Mouse (Mus musculus): ENCODE data around the gene Babam1. TPM values are rescaled to one million over a fixed set of nuclear protein-coding genes. Genes with fewer than 3 reads are reported as not detected.

The Babam1 gene
- polyA plus RNA-seq, 2 experiments from 2014 or later, result 54.6 to 55.8 TPM

- ATAC-seq, result peak; percentile 75
Observed at GRCm38 (mm10) chr8:71381971-71382961, 14.4 kb upstream of the Babam1 start.

DNA sequence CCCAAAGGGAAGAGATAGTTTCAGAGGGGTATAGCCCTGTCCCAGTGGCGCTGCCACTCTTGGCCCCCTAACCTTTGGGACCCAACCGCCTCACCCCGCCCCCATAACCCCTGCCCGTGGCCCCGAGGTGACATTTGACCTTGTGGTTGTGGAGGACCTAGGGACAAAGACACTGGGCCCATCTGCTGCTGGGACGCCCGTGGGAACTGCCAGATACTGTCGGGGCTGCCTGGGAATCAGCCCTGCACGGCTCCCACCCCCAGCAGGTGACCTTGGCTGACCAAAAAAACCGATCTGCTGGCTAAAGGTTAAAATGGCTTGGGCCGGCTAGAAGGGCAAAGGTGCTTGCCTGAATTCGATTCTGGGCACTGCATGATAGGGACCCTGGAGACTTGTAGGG lies 13.3 kb upstream of the Babam1 start:
- ATAC-seq, result no peak

GRCm38 (mm10) chr8:71383860-71384259 lies 12.8 kb upstream of the Babam1 start:
- no peak for ATAC-seq

DNA sequence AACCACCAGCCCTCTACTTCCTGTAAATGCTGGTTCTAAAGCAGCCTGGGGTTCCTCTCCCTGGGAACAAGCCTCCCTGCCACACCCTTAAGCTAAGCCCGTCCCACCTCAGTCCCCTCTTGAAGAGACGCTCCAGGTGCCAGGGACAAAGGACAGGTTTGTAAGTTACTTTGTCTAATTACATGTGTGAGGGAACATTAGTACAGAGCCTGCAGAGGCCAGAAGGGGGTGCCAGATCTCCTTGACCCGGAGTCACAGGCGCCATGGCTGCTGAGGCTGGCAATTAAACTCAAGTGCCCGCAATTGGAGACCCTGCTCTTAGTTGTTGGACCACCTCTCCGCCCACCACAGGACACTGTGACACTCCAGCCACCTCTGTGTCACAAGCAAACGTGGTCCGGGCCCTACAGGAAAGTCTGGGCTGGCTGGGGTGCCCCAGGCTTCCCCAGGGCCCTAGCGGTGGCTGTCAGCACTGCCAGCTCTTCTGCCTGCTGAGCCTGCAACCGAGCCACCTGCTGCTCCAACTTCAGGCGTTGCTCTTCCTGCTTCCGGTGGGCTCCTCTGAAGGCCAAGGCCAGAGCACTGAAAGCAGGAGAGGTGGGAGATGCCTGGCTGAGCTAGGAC lies 11.3 kb upstream of the Babam1 start:
- no peak for ATAC-seq

DNA sequence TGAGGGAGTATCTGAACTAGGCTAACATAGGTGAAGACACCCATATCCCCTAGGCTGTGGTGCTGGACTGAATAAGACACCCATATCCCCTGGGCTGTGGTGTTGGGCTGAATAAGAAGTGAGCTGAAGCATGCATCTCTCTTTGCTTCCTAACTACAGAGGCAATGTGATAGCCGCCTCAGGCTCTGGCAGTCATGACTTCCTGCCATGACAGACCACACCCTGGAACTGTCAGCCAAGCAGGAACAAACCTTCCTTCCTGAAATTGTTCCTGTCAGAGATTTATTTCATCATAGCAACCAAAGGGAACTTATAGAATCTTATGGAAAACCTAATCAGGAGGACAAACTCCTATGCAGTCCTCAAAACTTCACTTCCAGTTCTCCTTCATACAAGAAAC lies 8.4 kb upstream of the Babam1 start:
- ATAC-seq, result no peak

DNA sequence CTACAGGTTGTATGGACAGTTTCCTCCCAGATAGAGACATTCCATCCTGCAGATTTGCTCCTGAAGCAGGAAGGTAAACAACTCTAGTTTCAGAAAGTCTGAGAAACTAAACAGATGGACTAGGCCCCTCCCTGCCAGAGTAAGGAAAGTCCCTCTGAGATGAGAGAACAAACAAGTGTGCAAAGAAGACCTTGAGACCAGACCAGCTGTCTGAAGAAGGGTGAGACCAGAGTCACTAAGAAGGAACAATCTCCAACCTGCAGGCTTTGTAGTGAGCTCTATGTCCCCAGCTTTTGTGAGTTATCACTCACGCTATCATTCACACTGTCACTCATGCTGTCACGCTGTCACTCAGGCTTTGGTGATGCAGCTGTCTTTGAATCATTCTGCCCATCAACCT lies 5.0 kb upstream of the Babam1 start:
- no peak for ATAC-seq

GRCm38 (mm10) chr8:71392391-71392790 lies 4.3 kb upstream of the Babam1 start:
- ATAC-seq, result no peak

DNA sequence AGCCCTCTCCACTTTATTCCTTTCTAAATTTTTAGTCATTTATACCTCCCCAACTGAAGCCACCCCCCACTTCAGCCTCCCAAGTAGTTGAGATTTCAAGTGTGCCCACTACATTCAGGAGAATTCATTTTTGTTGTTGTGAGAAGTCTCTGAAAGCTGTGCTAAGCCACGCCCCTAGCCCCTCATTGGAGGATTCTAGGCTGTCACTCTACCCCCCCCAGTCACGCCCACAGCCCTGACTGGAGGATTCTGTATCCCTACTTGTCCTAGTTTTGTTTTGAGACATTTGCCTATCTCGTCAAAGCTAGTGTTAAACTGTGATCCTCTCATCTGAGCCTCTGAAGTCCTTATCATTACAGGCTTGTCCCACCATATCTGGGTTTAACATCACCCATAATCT lies 3.8 kb upstream of the Babam1 start:
- ATAC-seq, result no peak

- no peak for ATAC-seq
Observed at GRCm38 (mm10) chr8:71394481-71394880, 2.2 kb upstream of the Babam1 start.

DNA sequence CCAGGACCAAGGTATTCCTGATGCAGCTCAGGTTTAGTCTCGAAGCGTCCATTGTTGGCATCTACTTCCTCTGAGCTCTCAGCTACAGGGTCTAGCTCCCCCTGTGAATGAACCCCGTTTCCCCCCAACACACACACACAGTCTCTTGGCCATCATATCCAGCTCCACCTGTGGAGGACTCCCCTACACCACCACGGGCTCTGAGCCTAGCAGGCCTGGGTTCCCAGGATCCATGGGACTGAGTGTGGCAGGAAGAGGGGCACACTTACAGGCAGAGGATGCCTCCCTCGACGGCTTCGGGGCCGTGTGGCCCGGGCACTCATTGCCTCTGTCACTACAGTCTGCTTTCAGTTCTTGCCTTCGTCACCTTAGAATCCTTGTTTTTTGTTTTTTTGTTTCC lies 1.6 kb upstream of the Babam1 start:
- no peak for ATAC-seq

GRCm38 (mm10) chr8:71395629-71396028 lies 1.0 kb upstream of the Babam1 start, which contains the start of gene Ushbp1:
TSS of gene Ushbp1 (minus strand) at chr8:71395802.
- ATAC-seq, result no peak

- no peak for ATAC-seq
Observed at GRCm38 (mm10) chr8:71397701-71398100, 1.0 kb downstream of the Babam1 start.

DNA sequence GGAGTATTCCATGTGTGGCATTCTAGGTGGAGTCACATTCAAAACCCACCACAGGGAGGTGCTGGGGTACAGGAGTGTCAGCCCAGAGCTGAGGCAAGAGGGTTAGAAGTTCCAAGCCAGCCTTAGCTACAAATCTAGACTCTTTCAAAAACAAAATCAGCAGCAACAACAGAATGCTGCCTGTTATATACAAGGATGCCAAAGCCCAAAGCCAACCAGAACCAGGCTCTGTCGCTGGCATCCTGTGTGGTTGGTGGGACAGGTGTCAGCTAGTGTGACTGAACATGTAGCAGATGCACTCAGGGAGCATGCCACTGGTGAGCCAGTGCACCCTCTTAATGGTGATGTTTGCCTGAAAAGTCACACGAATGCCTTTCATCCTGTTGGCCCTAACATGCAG lies 4.2 kb downstream of the Babam1 start:
- no peak for ATAC-seq

DNA sequence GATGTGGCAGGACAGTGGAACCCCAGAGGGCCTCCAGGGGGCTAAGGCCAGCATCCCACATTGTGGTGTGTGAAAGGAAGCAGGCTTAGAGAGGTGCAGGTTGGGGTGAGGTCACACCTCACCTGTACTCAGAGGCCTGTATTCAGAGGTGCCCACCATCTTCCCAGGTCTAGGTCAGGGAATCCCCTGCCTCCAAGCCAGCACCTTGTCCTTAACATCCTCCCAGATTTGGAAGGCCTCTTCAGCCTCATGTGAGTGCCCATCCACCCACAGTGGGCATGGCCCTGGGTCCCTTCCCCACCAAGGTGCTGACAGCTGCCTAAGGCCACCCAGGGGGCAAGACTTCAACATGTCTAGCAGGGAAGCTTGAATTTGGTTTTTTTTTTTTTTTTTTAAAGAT lies 4.8 kb downstream of the Babam1 start:
- ATAC-seq, result no peak

DNA sequence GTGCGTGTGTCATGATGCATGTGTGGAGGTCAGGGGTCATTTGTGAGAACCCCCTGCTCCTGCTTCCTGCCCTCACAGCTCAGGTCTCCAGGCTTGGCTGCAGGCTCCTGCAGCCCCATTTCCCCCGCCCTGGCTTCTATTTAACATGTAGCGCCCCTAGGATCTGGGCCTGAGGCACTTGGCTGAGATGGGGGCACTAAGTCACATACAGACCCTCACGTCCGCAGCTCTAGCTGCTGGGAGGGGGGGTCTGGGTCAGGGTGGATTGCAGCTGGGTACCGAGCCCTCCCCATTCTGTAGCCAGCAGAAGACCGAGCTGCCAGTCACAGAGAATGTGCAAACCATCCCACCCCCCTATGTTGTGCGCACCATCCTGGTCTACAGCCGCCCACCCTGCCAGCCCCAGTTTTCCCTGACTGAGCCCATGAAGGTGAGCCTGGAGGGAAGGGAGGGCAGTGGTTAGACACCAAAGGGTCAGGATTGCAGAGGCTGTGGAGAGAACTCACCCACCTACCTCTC lies 5.8 kb downstream of the Babam1 start:
- no peak for ATAC-seq

DNA sequence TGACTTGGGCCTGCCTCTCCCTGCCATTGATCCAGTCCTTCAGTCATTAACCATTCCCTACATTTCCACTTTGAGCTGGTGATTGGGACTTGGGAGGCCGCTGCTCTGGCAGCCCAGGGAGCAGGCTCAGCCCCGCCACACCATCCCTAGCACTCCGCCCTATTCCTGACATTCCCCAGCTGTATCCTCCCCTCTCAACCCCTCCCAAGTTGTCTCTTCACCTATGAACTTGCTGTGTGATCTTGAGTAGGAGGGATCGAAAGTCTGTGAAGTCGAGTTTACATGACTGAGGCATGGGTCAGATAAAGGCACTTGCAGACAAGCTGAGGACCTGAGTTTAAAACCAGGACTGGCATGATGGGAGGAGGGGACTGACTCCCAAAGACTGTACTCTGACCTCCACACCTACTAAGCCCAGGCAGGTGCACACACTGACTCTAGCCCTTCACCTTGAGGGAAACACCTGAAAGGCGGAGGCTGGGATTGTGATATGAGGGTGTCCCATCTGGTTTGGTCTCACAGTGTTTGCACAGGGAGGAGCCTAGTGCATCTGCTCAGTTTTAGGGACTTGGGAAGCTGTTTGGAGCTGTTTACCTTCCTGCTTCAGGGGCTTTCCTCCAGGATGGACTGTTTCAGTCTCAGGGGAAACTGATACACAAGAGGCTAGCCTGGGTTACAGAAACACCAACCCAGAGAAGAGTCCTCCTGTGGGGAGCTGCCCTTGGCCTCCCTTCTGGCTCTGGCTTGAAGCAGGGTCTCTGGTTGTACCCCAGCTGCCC lies 6.6 kb downstream of the Babam1 start:
- no peak for ATAC-seq

- no peak for ATAC-seq
Observed at GRCm38 (mm10) chr8:71404011-71404410, 7.3 kb downstream of the Babam1 start.

GRCm38 (mm10) chr8:71404951-71405351 lies 8.3 kb downstream of the Babam1 start:
- no peak for ATAC-seq

DNA sequence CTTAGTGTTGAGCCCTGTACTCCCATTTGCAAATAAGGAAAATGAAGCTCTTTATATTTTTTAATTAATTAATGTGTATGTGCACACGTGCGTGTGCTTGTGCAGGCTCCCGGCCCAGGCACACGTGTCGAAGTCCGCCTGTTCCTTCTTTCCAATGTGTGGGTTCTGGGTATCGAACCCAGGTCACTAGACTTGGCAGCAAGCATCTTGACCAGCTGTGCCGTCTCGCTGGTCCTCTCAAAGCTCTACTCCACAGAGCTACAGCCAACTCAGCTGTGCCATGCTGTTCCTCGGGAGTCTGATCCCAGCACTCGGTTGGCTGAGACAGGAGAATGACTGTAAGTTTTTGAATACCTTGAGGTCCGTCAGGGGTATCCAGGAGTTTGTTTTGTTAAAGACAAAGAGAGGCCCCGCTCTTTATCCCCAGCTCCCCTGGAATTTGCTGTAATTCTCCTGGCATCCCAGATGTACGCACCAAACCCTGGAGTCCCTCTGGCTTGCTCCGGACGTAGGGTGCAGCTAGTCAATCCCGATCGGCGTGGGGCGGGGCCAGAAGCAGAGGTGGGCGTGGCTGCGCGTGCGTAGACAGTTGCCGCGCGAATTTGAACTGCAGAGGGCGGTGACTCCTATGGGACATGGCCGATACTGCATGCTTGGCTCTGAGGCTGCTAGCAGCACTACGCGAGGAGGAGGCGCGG lies 8.9 kb downstream of the Babam1 start, which contains the start of gene Ankle1:
Ankle1 (plus strand) TSS at position 610 of the 698 bp plus-strand sequence.
- ATAC-seq, result peak; percentile 98

- no peak for ATAC-seq
Observed at GRCm38 (mm10) chr8:71406099-71407015, 9.7 kb downstream of the Babam1 start.

- no peak for ATAC-seq
Observed at GRCm38 (mm10) chr8:71407441-71407840, 10.8 kb downstream of the Babam1 start.

Data from CD4-positive, CD25-positive, alpha-beta regulatory T cell, adult 4 months (primary cell).